Mouse (Mus musculus) liver, embryonic 16.5 days (tissue): ENCODE results near the gene B3gnt7. TPM values are rescaled to one million over a fixed set of nuclear protein-coding genes. Genes with fewer than 3 reads are reported as not detected.

ENCODE experiments used
- ATAC-seq: fragments of 200-750 bp; cut with Nextera tagmentation; 2 replicates; pipeline ENCODE4 v1.8.0; 2017; ENCODE audit warnings: low read depth, mild to moderate bottlenecking, moderate number of reproducible peaks, moderate library complexity
- H3K27ac ChIP-seq: fragments of 300-500 bp; sonication (generic); 2 replicates; pipeline ENCODE4 v1.5.1; 2014; ENCODE audit warnings: mild to moderate bottlenecking, low read length
- H3K27me3 ChIP-seq: fragments of 300-500 bp; sonication (generic); 2 replicates; pipeline ENCODE4 v1.6.1; 2014; ENCODE audit warnings: low read depth, low read length, mixed read lengths; ENCODE audit not compliant: control insufficient read depth, insufficient read depth
- H3K36me3 ChIP-seq: fragments of 300-500 bp; sonication (generic); 2 replicates; pipeline ENCODE4 v1.6.1; 2014; ENCODE audit warnings: mild to moderate bottlenecking; ENCODE audit not compliant: control insufficient read depth, insufficient read depth
- H3K4me1 ChIP-seq: fragments of 300-500 bp; sonication (generic); 2 replicates; pipeline ENCODE4 v1.6.1; 2014; ENCODE audit warnings: low read depth, low read length, mixed read lengths; ENCODE audit not compliant: control insufficient read depth
- H3K4me2 ChIP-seq: fragments of 300-500 bp; sonication (generic); 2 replicates; pipeline ENCODE4 v1.6.1; 2014; ENCODE audit warnings: low read depth, low read length, mixed read lengths
- H3K4me3 ChIP-seq: fragments of 300-500 bp; sonication (generic); 2 replicates; pipeline ENCODE4 v1.5.1; 2014; ENCODE audit warnings: low read depth, mild to moderate bottlenecking, low read length
- H3K9ac ChIP-seq: fragments of 300-500 bp; sonication (generic); 2 replicates; pipeline ENCODE4 v1.6.1; 2014; ENCODE audit warnings: low read depth, low read length
- H3K9me3 ChIP-seq: fragments of 300-500 bp; sonication (generic); replicated peaks from 2 replicates; pipeline ENCODE4 v1.6.1; 2016; ENCODE audit warnings: low read length; ENCODE audit not compliant: control insufficient read depth
- WGBS: fragments of 180-500 bp; shearing (Covaris S2); extraction: QIAGEN DNeasy Blood & Tissue Kit; methylation state at CpG from one replicate; pipeline ENCODE4 v1.1.7; 2014; ENCODE audit not compliant: insufficient replicate concordance; 5-methylcytosine and 5-hydroxymethylcytosine counted together
- polyA plus RNA-seq: library from polyadenylated mRNA; unstranded; fragments of >200 nt; fragmentation: Nextera tagmentation; extraction: Ambion mirVana; gene quantifications from 2 replicates; pipeline ENCODE4 v1.2.1, GENCODE M21; 2015

B3gnt7 gene
- polyA plus RNA-seq, 1 experiment from 2014 or later = 0.65 TPM

DNA sequence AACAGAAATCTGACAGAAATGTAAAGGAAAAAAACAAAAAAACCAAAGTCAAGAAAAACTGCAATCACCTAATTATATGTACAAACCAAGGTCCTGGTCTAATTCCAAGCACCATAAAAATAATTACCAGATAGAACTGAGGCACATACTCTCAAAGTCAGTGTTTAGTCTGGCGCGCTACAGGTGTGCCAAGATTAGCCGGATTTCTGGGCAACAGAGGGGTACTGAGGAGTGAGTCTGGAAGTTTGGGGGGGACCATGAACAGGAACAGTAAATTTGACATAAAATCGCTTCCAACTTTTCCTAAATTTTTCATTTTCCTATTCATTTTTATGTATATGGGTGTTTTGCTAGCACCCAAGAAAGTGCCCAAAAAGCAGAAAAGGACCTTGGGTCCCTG lies 43.3 kb downstream of the B3gnt7 start:
- no peak overlapping the region for H3K4me2 ChIP-seq
- H3K36me3 ChIP-seq = peaks cover 28% of the 10 kb centered on the region
- no peak for ATAC-seq
- H3K4me1 ChIP-seq = no peaks in the 10 kb centered on the region
- 77% methylated on average over 4 of the region's 4 CpGs for WGBS
- no peaks in the 10 kb centered on the region for H3K27me3 ChIP-seq
- no peak overlapping the region for H3K4me3 ChIP-seq
- H3K9ac ChIP-seq = no peak overlapping the region
- no peaks in the 10 kb centered on the region for H3K9me3 ChIP-seq
- no peak overlapping the region for H3K27ac ChIP-seq

- Histone ChIP-seq H3K27me3 (no peaks in the 10 kb centered on the region), H3K9me3 (no peaks in the 10 kb centered on the region), H3K27ac (no peak overlapping the region), H3K36me3 (peaks cover 39% of the 10 kb centered on the region), H3K4me2 (no peak overlapping the region), H3K9ac (no peak overlapping the region), H3K4me1 (no peaks in the 10 kb centered on the region), H3K4me3 (no peak overlapping the region)
- 74% methylated on average over 3 of the region's 3 CpGs for WGBS
- ATAC-seq = no peak
Observed at GRCm38 (mm10) chr1:86346851-86347715, 44.5 kb downstream of the B3gnt7 start.

- 50% methylated on average over 1 of the region's 1 CpGs for WGBS
- H3K9ac ChIP-seq = no peak overlapping the region
- no peaks in the 10 kb centered on the region for H3K27me3 ChIP-seq
- no peaks in the 10 kb centered on the region for H3K9me3 ChIP-seq
- no peak overlapping the region for H3K4me3 ChIP-seq
- peaks cover 44% of the 10 kb centered on the region for H3K36me3 ChIP-seq
- no peak overlapping the region for H3K4me2 ChIP-seq
- no peaks in the 10 kb centered on the region for H3K4me1 ChIP-seq
- H3K27ac ChIP-seq = no peak overlapping the region
- no peak for ATAC-seq
Observed at GRCm38 (mm10) chr1:86347716-86348045, 45.0 kb downstream of the B3gnt7 start.

- Histone ChIP-seq H3K27ac (no peak overlapping the region), H3K4me1 (no peaks in the 10 kb centered on the region), H3K9me3 (no peaks in the 10 kb centered on the region), H3K4me2 (no peak overlapping the region), H3K4me3 (no peak overlapping the region), H3K36me3 (peaks cover 46% of the 10 kb centered on the region), H3K27me3 (no peaks in the 10 kb centered on the region), H3K9ac (no peak overlapping the region)
- WGBS = 90% methylated on average over 1 of the region's 1 CpGs
- no peak for ATAC-seq
Observed at GRCm38 (mm10) chr1:86348083-86348482, 45.5 kb downstream of the B3gnt7 start.

DNA sequence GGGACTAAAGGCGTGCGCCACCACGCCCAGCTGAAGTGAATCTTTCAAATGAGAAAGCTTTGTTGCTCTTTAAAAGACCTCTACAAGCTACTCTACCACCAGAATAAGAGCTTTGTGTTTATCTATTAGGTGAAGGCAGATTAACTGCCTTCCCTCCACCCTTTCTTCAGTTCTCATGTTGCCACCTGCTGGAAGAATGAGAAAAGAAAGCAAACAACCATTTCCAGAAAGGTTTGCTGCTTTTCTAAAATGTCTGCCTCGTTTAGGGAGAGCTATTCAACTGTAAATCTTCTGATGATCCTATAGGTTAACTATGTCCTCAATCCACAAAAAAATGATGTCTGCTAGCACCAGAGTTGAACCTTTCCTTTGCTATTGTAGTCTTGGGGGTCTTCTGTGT lies 46.2 kb downstream of the B3gnt7 start:
- no peaks in the 10 kb centered on the region for H3K4me1 ChIP-seq
- H3K9me3 ChIP-seq = no peaks in the 10 kb centered on the region
- ATAC-seq = no peak
- no peak overlapping the region for H3K4me2 ChIP-seq
- H3K4me3 ChIP-seq = no peak overlapping the region
- H3K9ac ChIP-seq = no peak overlapping the region
- H3K27me3 ChIP-seq = no peaks in the 10 kb centered on the region
- H3K36me3 ChIP-seq = peaks cover 53% of the 10 kb centered on the region
- WGBS = 61% methylated on average over 4 of the region's 4 CpGs
- no peak overlapping the region for H3K27ac ChIP-seq

- peaks cover 57% of the 10 kb centered on the region for H3K36me3 ChIP-seq
- no peak for ATAC-seq
- no peak overlapping the region for H3K4me3 ChIP-seq
- no peak overlapping the region for H3K27ac ChIP-seq
- no peak overlapping the region for H3K9ac ChIP-seq
- 85% methylated on average over 3 of the region's 3 CpGs for WGBS
- H3K27me3 ChIP-seq = no peaks in the 10 kb centered on the region
- H3K9me3 ChIP-seq = no peaks in the 10 kb centered on the region
- no peak overlapping the region for H3K4me2 ChIP-seq
- no peaks in the 10 kb centered on the region for H3K4me1 ChIP-seq
Observed at GRCm38 (mm10) chr1:86349201-86349600, 46.6 kb downstream of the B3gnt7 start.

- WGBS = 83% methylated on average over 1 of the region's 1 CpGs
- no peak overlapping the region for H3K4me3 ChIP-seq
- no peak overlapping the region for H3K27ac ChIP-seq
- H3K4me1 ChIP-seq = no peaks in the 10 kb centered on the region
- H3K9ac ChIP-seq = no peak overlapping the region
- no peaks in the 10 kb centered on the region for H3K9me3 ChIP-seq
- ATAC-seq = no peak
- peaks cover 62% of the 10 kb centered on the region for H3K36me3 ChIP-seq
- H3K4me2 ChIP-seq = no peak overlapping the region
- no peaks in the 10 kb centered on the region for H3K27me3 ChIP-seq
Observed at GRCm38 (mm10) chr1:86349696-86350095, 47.1 kb downstream of the B3gnt7 start.

- ATAC-seq = no peak
- Histone ChIP-seq H3K9ac (no peak overlapping the region), H3K27me3 (no peaks in the 10 kb centered on the region), H3K9me3 (no peaks in the 10 kb centered on the region), H3K4me3 (no peak overlapping the region), H3K4me2 (no peak overlapping the region), H3K4me1 (no peaks in the 10 kb centered on the region), H3K36me3 (peaks cover 70% of the 10 kb centered on the region), H3K27ac (no peak overlapping the region)
- 79% methylated on average over 8 of the region's 8 CpGs for WGBS
Observed at GRCm38 (mm10) chr1:86350576-86350975, 47.9 kb downstream of the B3gnt7 start.

DNA sequence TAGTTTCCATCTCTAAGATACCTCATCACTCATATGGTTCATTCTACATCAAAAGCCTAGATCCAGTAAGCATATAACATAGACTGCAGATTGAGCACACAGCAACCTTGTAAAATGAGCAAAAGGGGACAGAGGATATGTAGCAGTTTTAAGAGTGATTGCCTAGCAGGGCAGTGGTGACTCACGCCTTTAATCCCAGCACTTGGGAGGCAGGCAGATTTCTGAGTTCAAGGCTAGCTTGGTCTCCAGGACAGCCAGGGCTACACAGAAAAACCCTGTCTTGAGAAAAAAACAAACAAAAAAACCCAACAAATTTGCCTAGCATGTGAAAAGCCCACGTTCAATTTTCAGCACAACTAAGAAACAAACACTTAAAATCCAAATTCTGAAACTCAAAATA lies 51.6 kb downstream of the B3gnt7 start:
- Histone ChIP-seq H3K36me3 (peaks cover 76% of the 10 kb centered on the region), H3K27ac (no peak overlapping the region), H3K4me2 (no peak overlapping the region), H3K4me3 (no peak overlapping the region), H3K9ac (no peak overlapping the region), H3K4me1 (peaks cover 10% of the 10 kb centered on the region), H3K9me3 (no peaks in the 10 kb centered on the region), H3K27me3 (no peaks in the 10 kb centered on the region)
- no peak for ATAC-seq
- WGBS = 77% methylated on average over 2 of the region's 2 CpGs
